Mouse (Mus musculus): ENCODE measurements around the gene Slc12a3. TPM values are rescaled to one million over a fixed set of nuclear protein-coding genes. Genes with fewer than 3 reads are reported as not detected.
A peak's percentile ranks its signal among the peaks of the same experiment; 100 is the strongest.

Slc12a3 gene
- polyA plus RNA-seq, 1 experiment from 2014 or later, result not detected

- H3K4me3 ChIP-seq (ENCODE audit: low read depth, low read length), result no peak overlapping the region
- no peaks in the 10 kb centered on the region for H3K4me1 ChIP-seq (replicated peaks; ENCODE audit: control insufficient read depth, insufficient read depth, low read length)
- no peak overlapping the region for H3K4me2 ChIP-seq (ENCODE audit: low read depth, low read length, severe bottlenecking)
- no peak overlapping the region for H3K9ac ChIP-seq (ENCODE audit: low read length)
- DNase-seq (ENCODE audit: low spot score) (no peak), ATAC-seq (replicated peaks; ENCODE audit: low FRiP score) (no peak)
- 94% methylated on average over 2 of the region's 2 CpGs for WGBS
- H3K27ac ChIP-seq (ENCODE audit: low read depth, low read length), result no peak overlapping the region
- H3K36me3 ChIP-seq (ENCODE audit: control insufficient read depth, insufficient read depth, low read length), result no peaks in the 10 kb centered on the region
- no peaks in the 10 kb centered on the region for H3K9me3 ChIP-seq (ENCODE audit: control insufficient read depth, low read length)
- H3K27me3 ChIP-seq (ENCODE audit: control insufficient read depth, insufficient read depth, low read length), result no peaks in the 10 kb centered on the region
Observed at GRCm38 (mm10) chr8:94320036-94320435, 9.0 kb upstream of the Slc12a3 start.

GRCm38 (mm10) chr8:94322083-94322482 is 6.9 kb upstream of the Slc12a3 start:
- Histone ChIP-seq H3K27me3 (ENCODE audit: control insufficient read depth, insufficient read depth, low read length) (no peaks in the 10 kb centered on the region), H3K4me3 (ENCODE audit: low read depth, low read length) (no peak overlapping the region), H3K27ac (ENCODE audit: low read depth, low read length) (no peak overlapping the region), H3K9me3 (ENCODE audit: control insufficient read depth, low read length) (no peaks in the 10 kb centered on the region), H3K9ac (ENCODE audit: low read length) (no peak overlapping the region), H3K4me1 (replicated peaks; ENCODE audit: control insufficient read depth, insufficient read depth, low read length) (no peaks in the 10 kb centered on the region), H3K4me2 (ENCODE audit: low read depth, low read length, severe bottlenecking) (no peak overlapping the region), H3K36me3 (ENCODE audit: control insufficient read depth, insufficient read depth, low read length) (no peaks in the 10 kb centered on the region)
- WGBS, result 77% methylated on average over 4 of the region's 4 CpGs
- ATAC-seq (replicated peaks; ENCODE audit: low FRiP score) (no peak), DNase-seq (ENCODE audit: low spot score) (no peak)

GRCm38 (mm10) chr8:94323041-94323440 is 6.0 kb upstream of the Slc12a3 start:
- no peak overlapping the region for H3K9ac ChIP-seq (ENCODE audit: low read length)
- 91% methylated on average over 6 of the region's 6 CpGs for WGBS
- H3K27ac ChIP-seq (ENCODE audit: low read depth, low read length), result no peak overlapping the region
- H3K9me3 ChIP-seq (ENCODE audit: control insufficient read depth, low read length), result no peaks in the 10 kb centered on the region
- no peak overlapping the region for H3K4me3 ChIP-seq (ENCODE audit: low read depth, low read length)
- no peaks in the 10 kb centered on the region for H3K27me3 ChIP-seq (ENCODE audit: control insufficient read depth, insufficient read depth, low read length)
- H3K4me1 ChIP-seq (replicated peaks; ENCODE audit: control insufficient read depth, insufficient read depth, low read length), result no peaks in the 10 kb centered on the region
- H3K36me3 ChIP-seq (ENCODE audit: control insufficient read depth, insufficient read depth, low read length), result no peaks in the 10 kb centered on the region
- no peak for ATAC-seq (replicated peaks; ENCODE audit: low FRiP score)
- H3K4me2 ChIP-seq (ENCODE audit: low read depth, low read length, severe bottlenecking), result no peak overlapping the region
- no peak for DNase-seq (ENCODE audit: low spot score)

GRCm38 (mm10) chr8:94324071-94324470 is 4.9 kb upstream of the Slc12a3 start:
- Histone ChIP-seq H3K9me3 (ENCODE audit: control insufficient read depth, low read length) (no peaks in the 10 kb centered on the region), H3K9ac (ENCODE audit: low read length) (no peak overlapping the region), H3K27ac (ENCODE audit: low read depth, low read length) (no peak overlapping the region), H3K4me1 (replicated peaks; ENCODE audit: control insufficient read depth, insufficient read depth, low read length) (no peaks in the 10 kb centered on the region), H3K27me3 (ENCODE audit: control insufficient read depth, insufficient read depth, low read length) (no peaks in the 10 kb centered on the region), H3K4me2 (ENCODE audit: low read depth, low read length, severe bottlenecking) (no peak overlapping the region), H3K4me3 (ENCODE audit: low read depth, low read length) (no peak overlapping the region), H3K36me3 (ENCODE audit: control insufficient read depth, insufficient read depth, low read length) (no peaks in the 10 kb centered on the region)
- 60% methylated on average over 12 of the region's 12 CpGs for WGBS
- no peak for DNase-seq (ENCODE audit: low spot score)
- no peak for ATAC-seq (replicated peaks; ENCODE audit: low FRiP score)

GRCm38 (mm10) chr8:94326016-94326415 is 3.0 kb upstream of the Slc12a3 start:
- no peaks in the 10 kb centered on the region for H3K9me3 ChIP-seq (ENCODE audit: control insufficient read depth, low read length)
- H3K4me1 ChIP-seq (replicated peaks; ENCODE audit: control insufficient read depth, insufficient read depth, low read length), result no peaks in the 10 kb centered on the region
- H3K9ac ChIP-seq (ENCODE audit: low read length), result no peak overlapping the region
- H3K4me3 ChIP-seq (ENCODE audit: low read depth, low read length), result no peak overlapping the region
- ATAC-seq (replicated peaks; ENCODE audit: low FRiP score), result no peak
- no peak overlapping the region for H3K27ac ChIP-seq (ENCODE audit: low read depth, low read length)
- no peak for DNase-seq (ENCODE audit: low spot score)
- no peaks in the 10 kb centered on the region for H3K27me3 ChIP-seq (ENCODE audit: control insufficient read depth, insufficient read depth, low read length)
- WGBS, result 80% methylated on average over 4 of the region's 4 CpGs
- H3K4me2 ChIP-seq (ENCODE audit: low read depth, low read length, severe bottlenecking), result no peak overlapping the region
- H3K36me3 ChIP-seq (ENCODE audit: control insufficient read depth, insufficient read depth, low read length), result no peaks in the 10 kb centered on the region

- DNase-seq (ENCODE audit: low spot score) (peak; percentile 79), ATAC-seq (replicated peaks; ENCODE audit: low FRiP score) (peak; percentile 39; the same call in 1 of the 2 replicates)
- no peak overlapping the region for H3K4me2 ChIP-seq (ENCODE audit: low read depth, low read length, severe bottlenecking)
- 33% methylated on average over 4 of the region's 4 CpGs for WGBS
- H3K36me3 ChIP-seq (ENCODE audit: control insufficient read depth, insufficient read depth, low read length), result no peaks in the 10 kb centered on the region
- no peak overlapping the region for H3K4me3 ChIP-seq (ENCODE audit: low read depth, low read length)
- no peaks in the 10 kb centered on the region for H3K27me3 ChIP-seq (ENCODE audit: control insufficient read depth, insufficient read depth, low read length)
- no peak overlapping the region for H3K27ac ChIP-seq (ENCODE audit: low read depth, low read length)
- no peaks in the 10 kb centered on the region for H3K4me1 ChIP-seq (replicated peaks; ENCODE audit: control insufficient read depth, insufficient read depth, low read length)
- H3K9ac ChIP-seq (ENCODE audit: low read length), result no peak overlapping the region
- H3K9me3 ChIP-seq (ENCODE audit: control insufficient read depth, low read length), result no peaks in the 10 kb centered on the region
Observed at GRCm38 (mm10) chr8:94330733-94331132, 1.7 kb downstream of the Slc12a3 start.

- H3K27ac ChIP-seq (ENCODE audit: low read depth, low read length), result no peak overlapping the region
- no peaks in the 10 kb centered on the region for H3K27me3 ChIP-seq (ENCODE audit: control insufficient read depth, insufficient read depth, low read length)
- DNase-seq (ENCODE audit: low spot score), result no peak
Observed at GRCm38 (mm10) chr8:94333345-94333744, 4.3 kb downstream of the Slc12a3 start.

GRCm38 (mm10) chr8:94337559-94337958 is 8.6 kb downstream of the Slc12a3 start:
- no peak overlapping the region for H3K27ac ChIP-seq (ENCODE audit: low read depth, low read length)
- H3K4me3 ChIP-seq (ENCODE audit: low read depth, low read length), result no peak overlapping the region
- H3K9ac ChIP-seq (ENCODE audit: low read length), result no peak overlapping the region
- no peaks in the 10 kb centered on the region for H3K36me3 ChIP-seq (ENCODE audit: control insufficient read depth, insufficient read depth, low read length)
- 87% methylated on average over 8 of the region's 8 CpGs for WGBS
- H3K4me2 ChIP-seq (ENCODE audit: low read depth, low read length, severe bottlenecking), result no peak overlapping the region
- H3K27me3 ChIP-seq (ENCODE audit: control insufficient read depth, insufficient read depth, low read length), result no peaks in the 10 kb centered on the region
- DNase-seq (ENCODE audit: low spot score) (no peak), ATAC-seq (replicated peaks; ENCODE audit: low FRiP score) (no peak)
- H3K9me3 ChIP-seq (ENCODE audit: control insufficient read depth, low read length), result no peaks in the 10 kb centered on the region
- H3K4me1 ChIP-seq (replicated peaks; ENCODE audit: control insufficient read depth, insufficient read depth, low read length), result no peaks in the 10 kb centered on the region

More at GRCm38 (mm10) chr8:94333345-94333744, 4.3 kb downstream of the Slc12a3 start:
- Histone ChIP-seq H3K4me3 (ENCODE audit: low read depth, low read length) (no peak overlapping the region), H3K9ac (ENCODE audit: low read length) (no peak overlapping the region), H3K4me1 (replicated peaks; ENCODE audit: control insufficient read depth, insufficient read depth, low read length) (no peaks in the 10 kb centered on the region), H3K36me3 (ENCODE audit: control insufficient read depth, insufficient read depth, low read length) (no peaks in the 10 kb centered on the region), H3K9me3 (ENCODE audit: control insufficient read depth, low read length) (no peaks in the 10 kb centered on the region), H3K4me2 (ENCODE audit: low read depth, low read length, severe bottlenecking) (no peak overlapping the region)
- ATAC-seq (replicated peaks; ENCODE audit: low FRiP score), result no peak
- WGBS, result 51% methylated on average over 5 of the region's 5 CpGs

GRCm38 (mm10) chr8:94340796-94341195 is 11.8 kb downstream of the Slc12a3 start:
- 87% methylated on average over 7 of the region's 7 CpGs for WGBS
- H3K4me3 ChIP-seq (ENCODE audit: low read depth, low read length), result no peak overlapping the region
- no peaks in the 10 kb centered on the region for H3K36me3 ChIP-seq (ENCODE audit: control insufficient read depth, insufficient read depth, low read length)
- ATAC-seq (replicated peaks; ENCODE audit: low FRiP score) (no peak), DNase-seq (ENCODE audit: low spot score) (no peak)
- H3K4me1 ChIP-seq (replicated peaks; ENCODE audit: control insufficient read depth, insufficient read depth, low read length), result no peaks in the 10 kb centered on the region
- no peaks in the 10 kb centered on the region for H3K9me3 ChIP-seq (ENCODE audit: control insufficient read depth, low read length)
- no peak overlapping the region for H3K4me2 ChIP-seq (ENCODE audit: low read depth, low read length, severe bottlenecking)
- no peak overlapping the region for H3K27ac ChIP-seq (ENCODE audit: low read depth, low read length)
- H3K27me3 ChIP-seq (ENCODE audit: control insufficient read depth, insufficient read depth, low read length), result no peaks in the 10 kb centered on the region
- no peak overlapping the region for H3K9ac ChIP-seq (ENCODE audit: low read length)

All from forebrain, embryonic 11.5 days (tissue).